Mouse (Mus musculus) forebrain, embryonic 15.5 days (tissue): Measurements from ENCODE around the gene Lmln. TPM values are rescaled to one million over a fixed set of nuclear protein-coding genes. Genes with fewer than 3 reads are reported as not detected.
"Not testable (repeated sequence)": the region's sequence is repeated elsewhere in the genome, so short reads cannot be mapped to it uniquely, and the experiment has no call there.

Experiments used
- ATAC-seq: fragments of 200-750 bp; cut with Nextera tagmentation; replicated peaks from 2 replicates; pipeline ENCODE4 v1.8.0; 2017; ENCODE audit warnings: mild to moderate bottlenecking, moderate TSS enrichment, moderate library complexity
- H3K27ac ChIP-seq: fragments of 300-500 bp; sonication (generic); replicated peaks from 2 replicates; pipeline ENCODE4 v1.5.1; 2015; ENCODE audit warnings: mild to moderate bottlenecking, inconsistent platforms
- H3K27me3 ChIP-seq: fragments of 300-500 bp; sonication (generic); 2 replicates; pipeline ENCODE4 v1.6.1; 2015; ENCODE audit warnings: inconsistent platforms
- H3K36me3 ChIP-seq: fragments of 300-500 bp; sonication (generic); 2 replicates; pipeline ENCODE4 v1.6.1; 2015; ENCODE audit warnings: mild to moderate bottlenecking, inconsistent platforms
- H3K4me1 ChIP-seq: fragments of 300-500 bp; sonication (generic); 2 replicates; pipeline ENCODE4 v1.6.1; 2015; ENCODE audit warnings: inconsistent platforms
- H3K4me2 ChIP-seq: fragments of 300-500 bp; sonication (generic); replicated peaks from 2 replicates; pipeline ENCODE4 v1.6.1; 2015; ENCODE audit warnings: mild to moderate bottlenecking, inconsistent platforms
- H3K4me3 ChIP-seq: fragments of 300-500 bp; sonication (generic); 2 replicates; pipeline ENCODE4 v1.5.1; 2015; ENCODE audit warnings: mild to moderate bottlenecking, inconsistent platforms
- H3K9ac ChIP-seq: fragments of 300-500 bp; sonication (generic); replicated peaks from 2 replicates; pipeline ENCODE4 v1.6.1; 2015; ENCODE audit warnings: mild to moderate bottlenecking, inconsistent platforms
- H3K9me3 ChIP-seq: fragments of 300-500 bp; sonication (generic); 2 replicates; pipeline ENCODE4 v1.6.1; 2016; ENCODE audit warnings: inconsistent platforms
- WGBS: fragments of 180-500 bp; shearing (Covaris S2); methylation state at CpG from one replicate; pipeline ENCODE4 v1.1.7; 2015; ENCODE audit warnings: mixed read lengths; 5-methylcytosine and 5-hydroxymethylcytosine counted together
- microRNA counts: library from miRNA; unstranded; fragments of <30 nt; microRNA quantifications from one replicate; lab custom pipeline; 2016
- microRNA-seq: library from miRNA; unstranded; fragments of <30 nt; microRNA quantifications from one replicate; pipeline ENCODE4, GENCODE M21; 2016
- polyA plus RNA-seq: library from polyadenylated mRNA; unstranded; fragments of >200 nt; fragmentation: Nextera tagmentation; extraction: Ambion mirVana; gene quantifications from 2 replicates; pipeline ENCODE4 v1.2.1, GENCODE M21; 2015

The Lmln gene
- polyA plus RNA-seq, 1 experiment from 2014 or later: 3.3 TPM

GRCm38 (mm10) chr16:33171800-33172199 lies 109.5 kb downstream of the Lmln start:
- no peak overlapping the region for H3K4me2 ChIP-seq
- H3K4me1 ChIP-seq: no peaks in the 10 kb centered on the region
- no peaks in the 10 kb centered on the region for H3K9me3 ChIP-seq
- H3K36me3 ChIP-seq: no peaks in the 10 kb centered on the region
- no peak overlapping the region for H3K4me3 ChIP-seq
- WGBS: 67% methylated on average over 6 of the region's 6 CpGs
- ATAC-seq: 0 out of 2 replicates have a peak, but pooled peaks have one; percentile 26
- no peak overlapping the region for H3K27ac ChIP-seq
- no peaks in the 10 kb centered on the region for H3K27me3 ChIP-seq
- H3K9ac ChIP-seq: no peak overlapping the region

GRCm38 (mm10) chr16:33173151-33173550 lies 110.8 kb downstream of the Lmln start:
- H3K4me2 ChIP-seq: no peak overlapping the region
- 79% methylated on average over 5 of the region's 5 CpGs for WGBS
- no peak overlapping the region for H3K27ac ChIP-seq

GRCm38 (mm10) chr16:33174695-33175094 lies 112.4 kb downstream of the Lmln start:
- Histone ChIP-seq H3K27me3 (no peaks in the 10 kb centered on the region), H3K36me3 (no peaks in the 10 kb centered on the region), H3K4me3 (no peak overlapping the region), H3K9me3 (no peaks in the 10 kb centered on the region), H3K4me1 (peaks cover 8% of the 10 kb centered on the region; the same call in 1 of the 2 replicates), H3K9ac (no peak overlapping the region), H3K4me2 (no peak overlapping the region), H3K27ac (no peak overlapping the region)
- ATAC-seq: no peak

More at GRCm38 (mm10) chr16:33173151-33173550, 110.8 kb downstream of the Lmln start:
- Histone ChIP-seq H3K9ac (no peak overlapping the region), H3K4me1 (peaks cover 1% of the 10 kb centered on the region; the same call in 1 of the 2 replicates), H3K36me3 (no peaks in the 10 kb centered on the region), H3K9me3 (no peaks in the 10 kb centered on the region), H3K4me3 (no peak overlapping the region), H3K27me3 (no peaks in the 10 kb centered on the region)
- no peak for ATAC-seq

GRCm38 (mm10) chr16:33176831-33177230 lies 114.5 kb downstream of the Lmln start:
- not testable (repeated sequence) for H3K4me1 ChIP-seq, H3K4me2 ChIP-seq, H3K36me3 ChIP-seq, H3K27ac ChIP-seq, H3K9ac ChIP-seq, H3K4me3 ChIP-seq, H3K9me3 ChIP-seq, ATAC-seq, H3K27me3 ChIP-seq
- WGBS: 91% methylated on average over 5 of the region's 5 CpGs

MicroRNA genes within 50 kb of the gene (microRNA counts, 519-probe panel; counts per million panel counts)
- microRNA mmu-miR-1947 (lab: Ali Mortazavi, UCI): not detected

Small RNA genes within 50 kb of the gene (microRNA-seq; reads per million reads assigned to microRNA genes)
- gene Gm22231 (not detected), gene Mir1947 (4.4 reads per million, percentile 16 among the genes with 10 or more reads in this experiment)

Other genes with a start within 250 kb of the Lmln start
- 110 and 122 TPM in 2 replicates for gene Fyttd1, start 185.0 kb upstream of the Lmln start, polyA plus RNA-seq
- 32.3 and 33.7 TPM in 2 replicates for gene Rubcn, start 184.8 kb upstream of the Lmln start, polyA plus RNA-seq
- 36.5 and 39.4 TPM in 2 replicates for gene Lrch3, start 148.4 kb upstream of the Lmln start, polyA plus RNA-seq
- gene Iqcg, start 6.3 kb upstream of the Lmln start, polyA plus RNA-seq: 3.1 and 4.7 TPM in 2 replicates
- 534 and 571 TPM in 2 replicates for gene Rpl35a, start 6.1 kb upstream of the Lmln start, polyA plus RNA-seq
- gene Osbpl11, start 122.5 kb downstream of the Lmln start, polyA plus RNA-seq: 20.3 and 22.0 TPM in 2 replicates
- 74.1 and 79.4 TPM in 2 replicates for gene Snx4, start 188.9 kb downstream of the Lmln start, polyA plus RNA-seq